Mouse (Mus musculus): ENCODE results near the gene Col5a1.

Gene Col5a1

GRCm38 (mm10) chr2:28067821-28068536 lies 181.8 kb downstream of the Col5a1 start:
- DNase-seq (ENCODE audit: extremely low spot score, low read depth, low spot score): no peak

GRCm38 (mm10) chr2:28068537-28068878 lies 182.3 kb downstream of the Col5a1 start:
- no peak for DNase-seq (ENCODE audit: extremely low spot score, low read depth, low spot score)

- DNase-seq (ENCODE audit: extremely low spot score, low read depth, low spot score): no peak
Measured at GRCm38 (mm10) chr2:28075616-28076187, 189.5 kb downstream of the Col5a1 start.

GRCm38 (mm10) chr2:28084768-28085167 lies 198.5 kb downstream of the Col5a1 start, which contains the start of gene Fcnb:
Gene Fcnb, minus strand, starts transcription at chr2:28084885.
- DNase-seq (ENCODE audit: extremely low spot score, low read depth, low spot score): no peak

GRCm38 (mm10) chr2:28086112-28086511 lies 199.9 kb downstream of the Col5a1 start:
- no peak for DNase-seq (ENCODE audit: extremely low spot score, low read depth, low spot score)

GRCm38 (mm10) chr2:28089095-28089494 lies 202.9 kb downstream of the Col5a1 start:
- DNase-seq (ENCODE audit: extremely low spot score, low read depth, low spot score): no peak
